Mouse (Mus musculus): ENCODE results near the gene Prss8.
A peak's percentile ranks its signal among the peaks of the same experiment; 100 is the strongest.
"Not testable (repeated sequence)": the region's sequence is repeated elsewhere in the genome, so short reads cannot be mapped to it uniquely, and the experiment has no call there.

Prss8 gene

GRCm38 (mm10) chr7:127929923-127930322 is at the start of gene Prss8:
Gene Prss8 (minus strand): TSS chr7:127930104.
- peak; percentile 74 for DNase-seq

DNA sequence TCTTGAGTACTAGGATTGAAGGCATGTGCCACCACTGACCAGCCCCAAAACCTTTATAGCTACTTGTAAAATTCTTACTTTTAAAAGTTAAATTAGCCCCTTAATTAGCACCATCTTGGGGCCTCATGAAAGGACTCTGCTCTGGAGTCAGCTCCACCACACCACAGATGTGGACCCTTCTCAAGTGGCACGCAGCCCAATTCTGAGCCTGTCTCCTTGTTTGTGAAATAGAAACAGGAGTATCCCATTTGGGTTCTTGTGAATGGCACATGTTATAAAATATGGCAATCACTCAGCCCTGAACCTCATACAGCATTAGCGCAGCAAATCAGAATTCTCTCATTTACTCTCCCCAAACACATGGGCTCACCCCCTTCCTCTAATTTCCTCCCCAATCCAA is 49.0 kb upstream of the Prss8 start:
- DNase-seq, result no peak

DNA sequence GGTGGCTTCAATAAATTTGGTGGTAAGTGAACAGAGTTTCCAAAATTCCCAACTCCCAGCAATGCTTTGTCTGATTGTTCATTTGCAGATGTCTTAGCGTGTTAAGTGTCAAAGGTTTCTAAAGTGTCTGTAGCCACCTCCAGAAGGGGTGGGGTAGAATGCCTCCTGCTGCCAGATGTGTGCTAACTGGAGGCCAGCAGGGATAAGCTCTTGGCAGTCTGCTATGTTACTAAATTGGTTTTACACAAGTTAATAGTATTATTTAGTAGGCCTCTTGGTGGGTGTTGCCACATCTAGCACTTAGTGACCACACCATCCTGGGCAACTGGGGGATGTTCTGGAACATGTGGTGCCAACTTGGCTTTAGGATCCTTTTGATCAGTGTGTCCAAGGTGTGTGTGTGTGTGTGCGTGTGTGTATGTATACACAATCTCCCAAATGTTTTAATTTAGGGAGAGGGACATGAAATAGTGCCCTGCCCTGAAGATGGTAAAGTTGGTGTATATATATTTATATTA is 44.6 kb upstream of the Prss8 start:
- no peak for DNase-seq

DNA sequence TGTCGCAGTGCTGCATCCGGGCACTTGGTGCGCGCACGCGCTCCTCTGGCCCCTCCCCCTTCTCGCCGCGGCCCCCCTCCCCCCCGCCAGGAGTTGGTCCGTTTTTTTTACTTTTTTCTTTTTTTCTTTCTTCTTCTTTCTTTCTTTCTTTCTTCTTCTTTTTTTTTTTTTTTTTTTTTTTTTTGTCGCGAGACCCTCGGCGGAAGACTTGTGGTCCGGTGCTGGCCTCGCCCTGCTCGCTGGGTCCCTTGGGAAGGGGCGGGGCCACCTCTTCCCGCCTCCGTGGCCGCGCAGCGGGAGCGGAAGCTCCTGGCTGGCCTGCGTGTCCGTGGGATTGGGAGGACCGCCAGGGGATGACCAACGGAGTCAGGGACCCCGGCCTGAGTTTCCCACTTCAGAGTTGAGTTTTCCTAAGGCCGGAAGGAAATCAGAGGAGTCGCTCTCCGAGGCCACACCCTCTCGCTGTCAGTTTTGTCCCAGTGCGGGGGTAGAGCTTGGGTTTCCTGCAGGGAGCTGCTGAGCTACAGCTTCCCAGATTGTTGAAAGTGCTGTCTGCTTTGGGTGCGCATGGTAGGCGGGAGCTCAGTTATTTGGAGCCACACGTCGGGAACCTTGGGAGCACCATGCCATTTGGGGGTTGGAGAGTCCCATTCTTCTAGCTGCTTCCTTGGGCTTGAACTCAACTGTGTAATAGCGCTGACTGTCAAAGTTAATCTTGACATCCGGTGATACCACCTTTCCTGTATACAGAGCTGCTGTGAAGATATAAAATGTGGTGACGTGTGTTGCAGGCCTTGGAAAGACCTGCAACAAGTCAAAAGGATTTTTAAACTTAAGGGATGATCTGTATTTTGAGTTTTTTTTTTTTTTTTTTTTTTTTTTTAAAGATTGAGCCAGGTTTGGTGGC is 38.3 kb upstream of the Prss8 start:
- peak; percentile 79 for DNase-seq

DNA sequence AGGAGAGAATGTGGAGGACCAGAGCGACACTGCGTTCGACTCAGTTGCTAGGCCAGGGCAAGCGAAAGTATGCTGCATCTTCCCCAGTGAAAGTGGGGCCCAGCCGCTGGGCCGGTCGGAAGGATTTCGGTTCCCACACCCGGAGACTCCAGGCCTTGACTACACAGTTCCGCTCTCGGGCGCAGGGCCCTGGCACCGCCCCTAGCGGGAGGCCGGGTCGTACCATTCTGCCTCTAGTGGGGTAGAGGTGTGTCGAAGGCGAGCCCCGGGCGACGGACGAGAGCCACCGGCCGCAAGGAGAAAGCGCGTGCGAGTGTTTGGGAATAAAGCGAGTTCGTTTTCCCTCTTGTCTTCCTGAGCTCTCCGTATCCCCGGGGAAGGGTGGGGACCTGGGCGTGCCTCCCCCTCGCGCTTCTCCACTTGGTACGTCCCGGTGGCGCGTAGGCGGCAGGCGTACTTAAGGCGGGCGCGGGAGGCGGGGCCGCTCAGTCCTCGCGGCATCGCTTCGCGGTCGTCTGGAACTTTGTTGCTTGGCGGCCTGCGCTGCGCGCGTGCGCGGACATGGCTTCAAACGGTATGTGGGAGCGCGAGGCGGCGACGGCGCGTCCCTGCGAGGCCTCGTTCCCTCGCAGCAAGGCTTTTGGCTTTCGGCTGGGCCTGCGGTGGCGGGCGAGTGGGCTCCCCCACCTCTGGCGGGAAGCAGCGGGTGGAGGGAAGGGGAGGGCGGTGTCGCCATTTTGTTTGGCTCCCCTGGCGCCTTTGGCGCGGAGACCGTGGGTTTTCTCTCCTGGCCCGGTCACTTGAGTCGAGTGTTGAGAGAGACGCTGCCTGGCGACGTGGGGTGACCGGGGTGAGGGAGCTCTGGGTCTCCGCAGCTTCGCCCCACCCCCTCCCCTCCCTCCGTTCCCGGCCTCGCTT is 37.4 kb upstream of the Prss8 start, which contains the start of gene Fus:
Fus (plus strand) TSS at position 454 of the 918 bp plus-strand sequence.
- DNase-seq, result peak; percentile 96

DNA sequence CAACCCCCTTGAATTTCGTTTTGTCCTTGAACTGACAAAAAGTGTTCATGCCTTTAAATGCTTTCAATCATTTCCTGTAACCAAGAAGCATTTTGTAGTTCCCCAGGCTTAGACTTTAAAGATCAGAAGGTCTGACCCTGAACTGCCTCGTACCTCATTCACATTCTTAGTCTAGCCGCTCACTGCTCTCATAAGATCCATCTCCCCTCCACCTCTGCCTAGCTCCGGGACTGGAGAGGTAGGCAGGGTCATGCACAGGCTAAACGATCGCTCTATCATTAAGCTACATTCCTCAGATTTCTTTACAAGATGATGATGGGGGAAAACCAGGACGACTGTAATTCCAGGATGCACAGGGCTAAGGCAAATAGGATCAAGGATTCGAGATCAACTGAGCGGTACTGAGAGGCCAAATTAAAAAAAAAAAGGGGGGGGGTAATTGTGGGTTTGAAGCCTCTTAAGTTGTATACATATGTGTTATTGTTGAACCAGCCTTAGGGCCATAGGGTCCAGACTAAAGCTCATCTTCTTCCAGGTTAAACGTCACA is 36.5 kb upstream of the Prss8 start:
- peak; percentile 6 for DNase-seq

- no peak for DNase-seq
Measured at GRCm38 (mm10) chr7:127959364-127959763, 29.5 kb upstream of the Prss8 start.

GRCm38 (mm10) chr7:127952864-127953581 is 23.1 kb upstream of the Prss8 start:
- DNase-seq, result no peak

- DNase-seq, result no peak
Measured at GRCm38 (mm10) chr7:127946470-127947023, 16.6 kb upstream of the Prss8 start, which contains the start of gene Prss36. Gene Prss36 (minus strand): TSS chr7:127946725.

DNA sequence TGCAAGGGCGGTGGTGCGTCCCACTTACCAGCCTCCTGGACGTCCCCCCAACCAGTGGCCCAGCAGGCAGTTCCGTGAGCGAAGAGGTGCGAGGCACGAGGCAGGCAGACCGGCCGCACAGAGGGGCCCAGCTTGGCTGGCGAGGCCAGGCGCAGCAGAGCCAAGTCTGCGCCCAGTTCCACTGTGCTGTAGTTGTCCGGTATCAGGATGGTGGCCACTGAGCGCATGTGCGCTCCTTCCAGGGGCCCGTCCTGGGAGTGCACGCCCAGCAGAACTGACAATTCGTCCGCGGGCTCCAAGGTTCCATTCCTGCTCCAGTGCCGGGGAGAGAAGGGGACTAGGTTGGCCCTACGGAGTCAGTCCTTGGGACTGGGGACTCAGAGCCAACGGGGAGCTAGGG is 14.7 kb upstream of the Prss8 start:
- no peak for DNase-seq

GRCm38 (mm10) chr7:127942097-127942496 is 12.2 kb upstream of the Prss8 start:
- not testable (repeated sequence) for DNase-seq

DNA sequence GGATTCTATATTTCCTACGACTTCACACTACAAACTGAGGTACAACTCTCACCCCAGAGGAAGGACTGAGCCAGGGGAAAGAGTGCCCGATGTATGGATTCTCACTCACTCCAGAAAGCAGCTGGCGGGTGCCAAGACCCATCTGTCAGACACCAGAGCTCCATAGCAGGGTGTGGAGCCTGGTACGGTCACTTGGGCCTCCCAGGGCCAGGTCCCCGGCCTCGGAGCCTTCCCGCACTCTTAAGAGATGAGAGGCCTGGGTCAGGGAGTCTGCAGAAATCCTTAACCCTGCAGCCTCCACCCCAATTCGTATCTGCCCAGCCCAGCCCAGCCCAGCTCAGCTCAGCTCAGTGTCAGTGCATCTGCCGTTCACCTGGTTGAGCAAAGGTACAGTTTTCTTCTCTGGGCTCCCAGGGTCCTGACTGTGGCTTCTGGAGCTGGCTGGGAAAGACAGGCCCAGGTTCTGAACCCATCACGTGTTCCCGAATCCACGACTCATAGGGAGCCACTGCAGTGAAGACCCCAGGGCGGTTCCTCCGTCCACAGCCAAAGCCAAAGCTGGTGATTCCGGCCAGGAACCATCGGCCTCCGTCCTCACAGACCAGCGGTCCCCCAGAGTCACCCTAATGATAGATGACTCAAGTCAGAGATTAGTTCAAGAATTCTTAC is 6.4 kb upstream of the Prss8 start:
- no peak for DNase-seq

DNA sequence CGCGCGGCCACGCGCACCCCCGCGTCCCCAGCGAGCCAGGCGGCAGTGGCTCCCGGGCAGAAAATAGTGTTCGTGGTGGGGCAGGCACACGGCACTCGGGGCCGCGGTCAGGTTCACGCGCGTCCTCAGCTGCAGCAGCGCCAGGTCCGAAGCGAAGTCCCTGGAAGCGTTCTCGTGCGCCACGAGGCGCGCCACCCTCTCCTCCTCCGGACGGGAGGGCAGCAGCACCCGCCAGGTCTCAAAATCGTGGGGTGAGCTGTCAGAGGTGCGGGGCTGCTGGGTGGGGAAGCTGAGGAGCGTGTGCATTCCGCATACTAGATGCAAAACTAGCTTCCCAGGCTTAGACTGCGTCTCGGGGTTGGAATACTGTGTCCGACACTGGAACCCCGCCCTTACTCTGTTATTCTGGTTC is 5.8 kb upstream of the Prss8 start:
- DNase-seq, result no peak

DNA sequence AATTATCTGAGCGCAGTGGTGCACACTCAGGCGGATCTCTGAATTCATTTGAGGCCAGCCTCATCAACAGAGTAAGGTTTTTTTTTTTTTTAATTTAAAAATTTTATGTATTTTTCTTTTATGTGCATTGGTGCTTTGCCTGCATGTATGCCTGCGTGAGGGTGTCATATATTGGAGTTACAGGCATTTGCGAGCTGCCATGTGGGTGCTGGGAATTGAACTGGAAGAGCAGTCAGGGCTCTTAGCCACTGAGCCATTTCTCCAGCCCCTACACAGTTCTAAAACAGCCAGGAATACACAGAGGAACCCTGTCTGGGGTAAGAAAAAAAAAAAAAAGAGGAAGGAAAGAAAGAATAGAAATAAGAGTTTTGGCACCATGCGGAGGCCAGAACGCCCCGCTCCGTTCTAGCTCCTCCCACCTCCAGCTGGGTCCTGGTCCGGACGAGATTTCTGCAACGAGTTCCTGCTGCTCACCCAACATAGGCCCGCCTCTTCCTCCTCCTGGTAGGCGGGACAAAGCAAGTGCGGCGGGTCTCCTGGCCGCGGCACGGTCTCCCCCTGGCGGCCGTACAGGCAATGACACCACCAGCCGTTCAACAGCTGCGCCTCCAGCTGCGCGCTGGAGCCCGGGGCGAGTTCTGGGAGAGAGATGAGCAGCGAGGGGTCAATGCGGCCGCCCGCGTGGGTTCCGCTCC is 5.3 kb upstream of the Prss8 start:
- DNase-seq, result peak; percentile 97

DNA sequence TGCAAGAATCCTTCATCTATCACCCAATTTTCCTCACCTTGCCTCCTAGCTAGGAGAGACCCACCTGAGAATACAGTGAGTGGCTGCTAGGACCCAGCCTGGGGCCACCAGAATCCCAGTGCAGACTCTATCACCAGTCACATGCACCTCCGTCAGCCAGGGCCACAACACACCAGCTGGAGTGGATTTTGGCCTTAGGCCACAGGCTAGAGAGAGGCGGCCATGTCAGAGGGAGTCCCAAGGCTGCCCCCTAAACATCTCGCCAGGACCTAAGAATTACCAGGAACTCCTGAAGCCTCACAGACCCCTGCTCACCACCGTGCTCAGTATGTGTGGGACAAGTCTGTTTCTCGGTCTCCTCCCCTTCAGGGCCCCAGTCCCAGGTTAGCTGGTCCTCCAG is 4.2 kb upstream of the Prss8 start:
- DNase-seq, result no peak

- DNase-seq, result peak; percentile 63
Measured at GRCm38 (mm10) chr7:127932273-127933031, 2.5 kb upstream of the Prss8 start.

GRCm38 (mm10) chr7:127931351-127932135 is 1.6 kb upstream of the Prss8 start:
- DNase-seq, result peak; percentile 63

DNA sequence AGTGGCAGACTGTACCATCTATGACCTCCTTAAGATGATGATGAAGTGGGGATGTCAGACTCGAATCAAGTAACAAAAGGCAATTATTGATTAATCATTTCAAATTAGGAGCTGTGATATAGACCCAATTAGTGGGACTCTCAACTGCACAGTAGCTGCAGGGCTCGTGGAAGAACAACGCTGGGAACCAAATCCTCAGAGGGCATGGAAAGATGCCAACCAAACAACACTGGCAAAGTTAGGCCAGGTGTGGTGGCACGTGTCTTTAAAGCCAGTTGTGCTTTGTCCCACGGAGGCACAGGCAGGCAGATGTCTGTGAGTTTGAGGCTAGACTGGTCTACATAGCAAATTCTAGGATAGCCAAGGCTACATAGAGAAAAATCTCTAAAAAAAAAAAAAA is 732 bp upstream of the Prss8 start:
- no peak for DNase-seq

DNA sequence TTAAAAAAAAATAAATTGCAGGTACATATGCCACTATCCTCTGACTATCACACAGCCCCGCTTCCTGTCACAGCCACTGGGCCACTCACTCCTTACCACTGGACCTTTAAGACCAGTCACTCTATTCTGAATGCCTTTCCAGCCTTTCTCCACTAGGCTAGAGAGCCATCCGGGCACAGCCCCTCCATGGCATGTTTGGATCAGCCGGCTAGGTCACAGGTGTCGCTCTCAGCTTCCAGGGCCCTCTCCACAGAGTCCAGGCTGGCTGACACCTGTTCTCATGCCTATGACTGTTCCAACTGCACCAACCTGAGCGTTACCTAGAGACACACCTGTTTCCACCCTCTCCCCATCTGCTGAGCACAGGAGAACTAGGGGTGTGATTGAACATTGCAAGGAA is 1.3 kb downstream of the Prss8 start:
- no peak for DNase-seq

Measured in lung, postnatal 14 days (tissue).